Mouse (Mus musculus) midbrain, embryonic 11.5 days (tissue): ENCODE measurements around the gene Krt20. TPM values are rescaled to one million over a fixed set of nuclear protein-coding genes. Genes with fewer than 3 reads are reported as not detected.

ENCODE experiments used
- polyA plus RNA-seq: library from polyadenylated mRNA; unstranded; fragments of >200 nt; fragmentation: Nextera tagmentation; extraction: Ambion mirVana; gene quantifications from 2 replicates; pipeline ENCODE4 v1.2.1, GENCODE M21; 2014

The Krt20 gene
- polyA plus RNA-seq, 1 experiment from 2014 or later, result 0.42 TPM

Other genes starting within 250 kb of the Krt20 start
- 184 and 194 TPM in 2 replicates for gene Smarce1, start 207.1 kb downstream of the Krt20 start, polyA plus RNA-seq
- gene Krt222, start 194.1 kb downstream of the Krt20 start, polyA plus RNA-seq, result 0.40 and 0.68 TPM in 2 replicates
- gene Krt24, start 152.9 kb downstream of the Krt20 start, polyA plus RNA-seq, result not detected in 2 replicates
- gene Krt25, start 115.2 kb downstream of the Krt20 start, polyA plus RNA-seq, result not detected in 2 replicates
- 0.68 and 0.94 TPM in 2 replicates for gene Krt26, start 100.2 kb downstream of the Krt20 start, polyA plus RNA-seq
- not detected in 2 replicates for gene Krt27, start 87.0 kb downstream of the Krt20 start, polyA plus RNA-seq
- gene Krt28, start 63.2 kb downstream of the Krt20 start, polyA plus RNA-seq, result 0.26 and 0.61 TPM in 2 replicates
- 31.6 and 38.3 TPM in 2 replicates for gene Krt10, start 48.8 kb downstream of the Krt20 start, polyA plus RNA-seq
- gene Krt12, start 15.9 kb downstream of the Krt20 start, polyA plus RNA-seq, result not detected in 2 replicates
- gene Krt23, start 55.0 kb upstream of the Krt20 start, polyA plus RNA-seq, result 0.14 TPM in 1 of 2 replicates, not detected in the other
- not detected in 2 replicates for gene Krt39, start 83.2 kb upstream of the Krt20 start, polyA plus RNA-seq
- gene Krt40, start 105.0 kb upstream of the Krt20 start, polyA plus RNA-seq, result not detected in 2 replicates
- not detected in 2 replicates for gene Krtap3-3, start 112.7 kb upstream of the Krt20 start, polyA plus RNA-seq
- not detected in 2 replicates for gene Krtap3-2, start 118.7 kb upstream of the Krt20 start, polyA plus RNA-seq
- not detected in 2 replicates for gene Gm11939, start 121.3 kb upstream of the Krt20 start, polyA plus RNA-seq
- gene Krtap3-1, start 128.5 kb upstream of the Krt20 start, polyA plus RNA-seq, result not detected in 2 replicates
- gene Krtap1-5, start 142.9 kb upstream of the Krt20 start, polyA plus RNA-seq, result not detected in 2 replicates
- not detected in 2 replicates for gene Krtap1-4, start 145.5 kb upstream of the Krt20 start, polyA plus RNA-seq
- not detected in 2 replicates for gene Krtap1-3, start 153.2 kb upstream of the Krt20 start, polyA plus RNA-seq
- gene Krtap9-3, start 160.0 kb upstream of the Krt20 start, polyA plus RNA-seq, result not detected in 2 replicates
- not detected in 2 replicates for gene Gm11938, start 165.2 kb upstream of the Krt20 start, polyA plus RNA-seq
- gene Gm11937, start 172.0 kb upstream of the Krt20 start, polyA plus RNA-seq, result not detected in 2 replicates
- not detected in 2 replicates for gene Krtap2-4, start 176.7 kb upstream of the Krt20 start, polyA plus RNA-seq
- not detected in 2 replicates for gene Gm11562, start 182.3 kb upstream of the Krt20 start, polyA plus RNA-seq
- not detected in 2 replicates for gene Krtap4-1, start 190.1 kb upstream of the Krt20 start, polyA plus RNA-seq
- gene Krtap4-2, start 196.9 kb upstream of the Krt20 start, polyA plus RNA-seq, result not detected in 2 replicates
- gene Krtap4-7, start 205.9 kb upstream of the Krt20 start, polyA plus RNA-seq, result not detected in 2 replicates
- gene Gm11555, start 212.1 kb upstream of the Krt20 start, polyA plus RNA-seq, result not detected in 2 replicates
- gene Gm11563, start 220.8 kb upstream of the Krt20 start, polyA plus RNA-seq, result not detected in 2 replicates
- not detected in 2 replicates for gene Krtap4-6, start 227.8 kb upstream of the Krt20 start, polyA plus RNA-seq